Mouse (Mus musculus) embryonic facial prominence, embryonic 15.5 days (tissue): ENCODE data around the gene Vmn1r21. TPM values are rescaled to one million over a fixed set of nuclear protein-coding genes. Genes with fewer than 3 reads are reported as not detected.
A peak's percentile ranks its signal among the peaks of the same experiment; 100 is the strongest.
"Not testable (repeated sequence)": the region's sequence is repeated elsewhere in the genome, so short reads cannot be mapped to it uniquely, and the experiment has no call there.

Experiments used
- ATAC-seq: fragments of 200-750 bp; cut with Nextera tagmentation; 2 replicates; pipeline ENCODE4 v1.8.0; 2017; ENCODE audit warnings: low read depth, moderate TSS enrichment; ENCODE audit not compliant: insufficient number of reproducible peaks, low FRiP score, low TSS enrichment
- H3K27ac ChIP-seq: fragments of 300-500 bp; sonication (generic); replicated peaks from 2 replicates; pipeline ENCODE4 v1.5.1; 2015; ENCODE audit warnings: mild to moderate bottlenecking, inconsistent platforms
- H3K27me3 ChIP-seq: fragments of 300-500 bp; sonication (generic); 2 replicates; pipeline ENCODE4 v1.6.1; 2015; ENCODE audit warnings: inconsistent platforms
- H3K36me3 ChIP-seq: fragments of 300-500 bp; sonication (generic); 2 replicates; pipeline ENCODE4 v1.6.1; 2015; ENCODE audit warnings: mild to moderate bottlenecking, inconsistent platforms
- H3K4me1 ChIP-seq: fragments of 300-500 bp; sonication (generic); 2 replicates; pipeline ENCODE4 v1.6.1; 2015; ENCODE audit warnings: inconsistent platforms
- H3K4me2 ChIP-seq: fragments of 300-500 bp; sonication (generic); replicated peaks from 2 replicates; pipeline ENCODE4 v1.6.1; 2015; ENCODE audit warnings: mild to moderate bottlenecking, inconsistent platforms
- H3K4me3 ChIP-seq: fragments of 300-500 bp; sonication (generic); replicated peaks from 2 replicates; pipeline ENCODE4 v1.5.1; 2015; ENCODE audit warnings: mild to moderate bottlenecking, inconsistent platforms
- H3K9ac ChIP-seq: fragments of 300-500 bp; sonication (generic); 2 replicates; pipeline ENCODE4 v1.6.1; 2015; ENCODE audit warnings: inconsistent platforms
- H3K9me3 ChIP-seq: fragments of 300-500 bp; sonication (generic); replicated peaks from 2 replicates; pipeline ENCODE4 v1.6.1; 2016; ENCODE audit warnings: inconsistent platforms
- WGBS: fragments of 180-500 bp; shearing (Covaris S2); methylation state at CpG from one replicate; pipeline ENCODE4 v1.1.7; 2015; 5-methylcytosine and 5-hydroxymethylcytosine counted together
- polyA plus RNA-seq: library from polyadenylated mRNA; unstranded; fragments of >200 nt; fragmentation: Nextera tagmentation; extraction: Ambion mirVana; gene quantifications from 2 replicates; pipeline ENCODE4 v1.2.1, GENCODE M21; 2015

The Vmn1r21 gene
- not detected in 2 replicates for polyA plus RNA-seq

DNA sequence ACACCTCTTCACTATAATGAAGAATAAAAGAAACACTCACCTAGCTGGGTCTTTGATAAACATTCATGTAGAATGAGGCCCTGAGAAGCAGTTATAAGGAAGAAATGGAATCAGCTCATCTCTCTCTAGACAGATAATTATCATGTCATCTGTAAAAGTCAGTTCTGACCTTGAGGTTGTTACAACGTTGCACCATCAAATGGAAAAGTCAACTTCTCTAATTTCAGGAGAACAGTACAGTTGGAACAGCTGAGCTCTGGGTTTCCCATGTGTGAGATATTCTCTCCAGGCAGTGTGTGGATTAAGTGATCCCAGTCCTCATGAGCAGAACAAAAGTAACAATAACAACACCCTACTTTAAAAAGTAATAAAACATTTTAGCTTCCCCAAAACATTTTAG is at the start of gene Vmn1r21:
TSS of gene Vmn1r21 (minus strand) at position 58 of the 400 bp plus-strand sequence.
- H3K9ac ChIP-seq = no peak within 1 kb of the TSS
- no peak within 1 kb of the TSS for H3K4me2 ChIP-seq
- H3K9me3 ChIP-seq = no peaks in the 10 kb centered on the region
- no peaks in the 10 kb centered on the region for H3K36me3 ChIP-seq
- H3K27ac ChIP-seq = no peak within 1 kb of the TSS
- no peak within 1 kb of the TSS for H3K4me3 ChIP-seq
- 37% methylated on average over 1 of the region's 1 CpGs for WGBS
- no peaks in the 10 kb centered on the region for H3K4me1 ChIP-seq
- ATAC-seq = no peak
- no peaks in the 10 kb centered on the region for H3K27me3 ChIP-seq

DNA sequence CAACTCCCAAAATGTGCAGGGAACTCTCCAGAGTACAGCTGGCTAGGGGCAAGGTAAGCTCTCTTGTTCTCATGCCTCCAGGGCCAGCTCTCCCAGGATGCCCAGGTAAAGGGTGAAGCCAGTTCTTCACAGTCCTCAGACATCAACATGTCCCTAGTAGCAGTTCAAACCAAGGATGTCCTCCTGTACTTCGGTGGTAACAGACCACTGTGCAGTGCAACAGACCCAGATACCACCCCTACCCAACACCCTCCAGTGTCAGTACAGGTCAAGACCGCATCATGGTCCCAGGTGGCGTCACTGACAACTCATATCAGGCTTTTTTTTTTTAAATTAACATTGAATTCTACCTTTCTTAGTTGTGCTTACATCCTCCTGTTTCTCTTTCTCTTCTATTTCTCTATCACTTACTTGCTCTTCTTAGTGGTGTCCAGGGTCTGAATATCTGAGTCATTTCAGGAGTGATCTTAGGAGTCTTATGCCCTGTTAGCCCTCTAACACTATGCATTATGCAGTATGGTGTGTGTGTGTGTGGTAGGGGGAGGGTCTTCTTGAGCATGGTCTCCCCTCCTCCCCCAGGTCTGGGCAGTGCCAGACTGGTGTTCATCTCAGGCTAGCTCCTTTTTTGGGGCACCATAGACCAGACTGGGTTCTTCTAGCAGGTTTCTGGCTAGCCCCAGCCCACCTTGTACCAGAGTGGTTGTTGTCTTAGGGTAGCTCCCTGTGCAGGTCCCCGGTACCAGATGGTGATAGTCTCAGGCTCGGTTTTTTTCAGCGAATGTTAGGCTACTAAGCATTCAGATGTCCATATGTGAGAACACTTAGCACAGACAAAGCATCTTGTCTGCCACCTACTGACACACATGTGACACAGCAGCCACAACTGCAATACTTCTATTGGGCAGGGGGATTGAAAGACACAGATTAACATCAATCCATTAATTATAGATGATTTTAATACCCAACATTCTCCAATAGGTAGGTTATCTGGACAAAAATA is 9.2 kb upstream of the Vmn1r21 start:
- H3K9ac ChIP-seq = no peak overlapping the region
- H3K4me1 ChIP-seq = no peaks in the 10 kb centered on the region
- no peak for ATAC-seq
- H3K4me2 ChIP-seq = 0 out of 2 replicates have a peak overlapping the region, but pooled peaks have one; percentile 24
- no peaks in the 10 kb centered on the region for H3K9me3 ChIP-seq
- H3K4me3 ChIP-seq = no peak overlapping the region
- H3K27me3 ChIP-seq = no peaks in the 10 kb centered on the region
- no peaks in the 10 kb centered on the region for H3K36me3 ChIP-seq
- no peak overlapping the region for H3K27ac ChIP-seq
- WGBS = 48% methylated on average over 6 of the region's 6 CpGs

- ATAC-seq, H3K27me3 ChIP-seq, H3K4me1 ChIP-seq, H3K9me3 ChIP-seq, H3K4me2 ChIP-seq, H3K36me3 ChIP-seq, H3K4me3 ChIP-seq, H3K27ac ChIP-seq, H3K9ac ChIP-seq: not testable (repeated sequence)
- WGBS = 87% methylated on average over 5 of the region's 5 CpGs
These were observed 1.0 kb upstream of the Vmn1r21 start for GRCm38 (mm10) chr6:57851177-57851576.

GRCm38 (mm10) chr6:57839693-57840408 is 10.3 kb downstream of the Vmn1r21 start:
- WGBS = 69% methylated on average over 2 of the region's 2 CpGs
- ATAC-seq = no peak
- H3K4me1 ChIP-seq = no peaks in the 10 kb centered on the region

DNA sequence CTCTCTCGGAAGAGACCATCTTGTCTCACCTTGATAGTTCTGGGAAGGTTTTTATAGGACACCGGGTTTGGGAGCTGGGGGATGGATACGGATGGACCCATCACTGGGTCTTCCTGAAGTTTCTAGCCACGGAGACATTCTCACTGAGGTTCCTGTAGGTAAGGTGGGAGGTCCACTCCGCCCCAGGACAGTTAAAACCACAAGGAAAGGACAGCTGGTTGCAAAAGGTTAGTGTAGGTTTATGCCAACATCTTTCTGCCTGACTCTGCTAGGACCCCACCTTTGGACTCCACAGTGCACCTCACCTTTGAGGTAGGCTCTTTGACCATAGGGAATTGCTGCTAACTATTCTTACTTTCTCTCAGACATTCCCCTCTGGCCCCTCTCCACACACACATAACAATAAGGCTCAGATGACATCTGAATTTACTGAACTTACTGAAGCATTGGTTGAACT is 24.9 kb downstream of the Vmn1r21 start:
- no peaks in the 10 kb centered on the region for H3K9me3 ChIP-seq
- no peaks in the 10 kb centered on the region for H3K27me3 ChIP-seq
- peak overlapping the region; percentile 53 for H3K4me2 ChIP-seq
- H3K9ac ChIP-seq = peak overlapping the region; percentile 93
- peak overlapping the region; percentile 90 for H3K4me3 ChIP-seq
- H3K4me1 ChIP-seq = peaks cover 11% of the 10 kb centered on the region
- no peaks in the 10 kb centered on the region for H3K36me3 ChIP-seq
- 2% methylated on average over 5 of the region's 5 CpGs for WGBS
- H3K27ac ChIP-seq = peak overlapping the region; percentile 91; the same call in 1 of the 2 replicates
- ATAC-seq = no peak

More at GRCm38 (mm10) chr6:57839693-57840408, 10.3 kb downstream of the Vmn1r21 start:
- no peak overlapping the region for H3K4me3 ChIP-seq
- no peak overlapping the region for H3K9ac ChIP-seq
- no peak overlapping the region for H3K4me2 ChIP-seq
- H3K27ac ChIP-seq = no peak overlapping the region
- no peaks in the 10 kb centered on the region for H3K9me3 ChIP-seq
- H3K36me3 ChIP-seq = no peaks in the 10 kb centered on the region
- H3K27me3 ChIP-seq = no peaks in the 10 kb centered on the region

DNA sequence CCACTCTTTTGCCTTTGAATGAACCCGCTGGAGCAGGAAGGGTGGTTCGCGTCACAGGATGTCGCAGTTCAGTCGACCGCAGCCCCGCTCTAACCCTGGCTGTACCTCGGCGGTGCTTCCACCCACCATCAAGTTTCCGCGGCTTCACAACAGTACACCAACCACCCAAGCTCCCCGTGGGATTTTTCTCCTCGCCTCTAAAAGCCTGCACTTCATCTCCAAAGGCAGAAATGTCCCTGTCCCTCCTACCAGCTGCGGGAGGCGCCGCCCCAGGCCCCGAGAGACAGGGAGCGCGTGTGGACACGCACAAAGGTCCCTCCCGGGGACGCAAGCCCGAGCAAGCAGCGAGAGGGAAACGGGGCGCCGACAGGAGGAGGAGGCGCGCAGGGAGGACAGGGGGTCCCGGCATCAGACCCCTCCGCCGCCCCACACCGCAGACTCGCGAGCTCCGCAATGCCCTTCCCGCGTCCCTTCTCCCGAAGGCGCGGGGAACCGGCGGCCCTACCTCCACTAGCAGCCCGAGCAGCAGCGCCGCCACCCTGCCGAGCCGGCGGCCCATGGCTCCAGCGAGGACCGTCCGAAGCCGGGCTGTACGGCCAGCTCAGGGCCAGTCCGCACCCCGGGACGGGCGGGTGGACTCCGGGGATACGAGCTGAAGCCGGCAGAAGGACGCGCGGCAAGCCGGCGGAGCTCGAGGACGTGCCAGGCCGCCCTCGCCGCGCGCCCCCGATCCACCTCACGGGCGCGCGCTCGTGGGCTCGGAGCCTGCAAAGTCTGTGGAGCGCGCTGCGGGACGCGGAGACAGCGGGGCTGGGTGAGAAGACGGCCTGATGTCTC is 25.5 kb downstream of the Vmn1r21 start, which contains the start of gene Vopp1:
TSS of gene Vopp1 (minus strand) at position 738 of the 837 bp plus-strand sequence.
- Histone ChIP-seq H3K4me3 (peak within 1 kb of the TSS; percentile 90), H3K27ac (peak within 1 kb of the TSS; percentile 91), H3K27me3 (no peaks in the 10 kb centered on the region), H3K36me3 (no peaks in the 10 kb centered on the region), H3K9me3 (no peaks in the 10 kb centered on the region), H3K4me1 (peaks cover 11% of the 10 kb centered on the region), H3K4me2 (peak within 1 kb of the TSS; percentile 53), H3K9ac (peak within 1 kb of the TSS; percentile 93)
- peak; percentile 87 for ATAC-seq
- under 1% methylated on average over 85 of the region's 87 CpGs for WGBS

DNA sequence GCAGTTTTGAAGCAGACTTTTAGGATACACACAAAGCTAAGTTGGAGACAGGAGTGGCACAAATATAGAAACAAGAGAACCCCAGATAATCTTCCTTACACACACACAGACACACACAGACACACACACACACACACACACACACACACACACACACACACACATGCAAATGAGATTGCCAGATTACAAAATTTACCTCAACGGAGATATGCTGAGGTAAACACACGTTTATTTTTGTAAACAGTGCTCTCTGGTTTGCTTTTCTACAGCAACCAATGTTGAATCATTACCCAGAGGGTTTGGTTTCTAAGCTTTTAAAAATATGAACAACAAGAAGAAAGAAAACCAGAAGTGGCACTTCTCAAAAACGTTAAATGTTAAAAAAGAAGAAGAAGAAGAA is 26.7 kb downstream of the Vmn1r21 start:
- no peak for ATAC-seq
- 17% methylated on average over 3 of the region's 3 CpGs for WGBS

DNA sequence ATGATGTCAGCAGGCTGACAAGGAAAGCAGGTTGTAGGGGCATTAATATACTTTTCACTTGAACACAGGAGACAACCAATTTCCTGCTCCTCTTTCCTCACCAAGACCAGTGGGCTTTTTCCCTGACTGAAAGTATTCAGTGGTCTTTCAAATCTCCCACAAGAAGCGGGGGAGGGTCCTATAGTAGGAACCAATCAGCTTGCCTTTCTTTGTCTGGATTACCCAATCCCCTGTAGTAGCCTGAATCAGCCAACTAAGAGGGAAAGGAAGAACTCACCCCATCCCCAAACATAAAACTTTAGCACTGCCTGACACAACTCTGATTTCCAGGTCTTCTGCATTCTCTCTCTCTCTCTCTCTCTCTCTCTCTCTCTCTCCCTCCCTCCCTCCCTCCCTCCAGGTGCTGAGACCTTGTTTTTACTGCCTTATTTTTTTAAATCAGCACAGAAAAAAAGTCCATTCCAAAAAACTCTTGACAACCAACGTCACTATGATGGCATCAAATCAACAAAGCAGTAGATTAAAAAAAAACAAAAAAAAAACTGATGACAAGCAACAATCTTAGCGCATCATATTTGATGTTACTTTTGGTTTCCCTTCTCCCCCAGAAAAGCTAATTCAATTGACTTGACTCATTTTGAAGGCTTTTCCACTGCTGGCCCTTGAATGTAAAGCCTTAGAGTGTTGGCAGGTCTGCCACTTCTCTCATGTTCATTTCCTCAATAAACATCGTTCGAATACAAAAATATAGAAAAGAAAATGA is 27.3 kb downstream of the Vmn1r21 start:
- Histone ChIP-seq H3K27ac (no peak overlapping the region), H3K4me3 (no peak overlapping the region), H3K36me3 (no peaks in the 10 kb centered on the region), H3K4me2 (peak overlapping the region; percentile 27; the same call in 1 of the 2 replicates), H3K27me3 (no peaks in the 10 kb centered on the region), H3K4me1 (peaks cover 11% of the 10 kb centered on the region), H3K9me3 (no peaks in the 10 kb centered on the region), H3K9ac (no peak overlapping the region)
- WGBS = 51% methylated on average over 5 of the region's 5 CpGs
- ATAC-seq = no peak

More for the DNA sequence above, 26.7 kb downstream of the Vmn1r21 start:
- no peak overlapping the region for H3K9ac ChIP-seq
- H3K36me3 ChIP-seq = no peaks in the 10 kb centered on the region
- peaks cover 11% of the 10 kb centered on the region for H3K4me1 ChIP-seq
- no peaks in the 10 kb centered on the region for H3K9me3 ChIP-seq
- 0 out of 2 replicates have a peak overlapping the region, but pooled peaks have one; percentile 7 for H3K4me3 ChIP-seq
- peak overlapping the region; percentile 27; the same call in 1 of the 2 replicates for H3K4me2 ChIP-seq
- no peak overlapping the region for H3K27ac ChIP-seq
- no peaks in the 10 kb centered on the region for H3K27me3 ChIP-seq

DNA sequence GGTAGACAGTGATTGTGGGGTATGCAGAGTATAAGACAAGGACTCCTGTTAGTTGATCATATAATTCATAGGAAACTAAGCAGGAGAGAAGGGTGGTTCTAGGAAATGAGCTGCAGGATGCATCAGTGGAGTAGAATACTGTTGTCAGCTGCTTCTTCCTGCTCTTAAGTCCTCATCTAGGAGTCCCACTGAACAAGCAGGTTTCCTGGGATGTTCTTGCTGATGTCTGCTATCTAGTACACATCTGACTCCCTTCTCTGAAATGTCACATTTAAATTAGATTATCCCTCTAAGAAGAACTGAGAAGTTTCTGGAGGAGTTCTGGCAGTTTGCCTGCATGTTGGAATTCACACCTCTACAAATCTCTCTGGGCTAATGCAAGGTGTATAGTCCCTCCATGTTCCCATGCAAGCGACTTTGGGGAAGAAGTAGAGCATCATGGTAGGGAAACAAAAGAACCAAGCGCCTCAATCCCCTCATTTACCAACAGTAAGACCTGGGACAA is 35.7 kb downstream of the Vmn1r21 start:
- no peaks in the 10 kb centered on the region for H3K9me3 ChIP-seq
- H3K9ac ChIP-seq = no peak overlapping the region
- H3K27me3 ChIP-seq = no peaks in the 10 kb centered on the region
- no peak overlapping the region for H3K4me2 ChIP-seq
- no peaks in the 10 kb centered on the region for H3K36me3 ChIP-seq
- H3K27ac ChIP-seq = no peak overlapping the region
- peaks cover 7% of the 10 kb centered on the region; the same call in 1 of the 2 replicates for H3K4me1 ChIP-seq
- H3K4me3 ChIP-seq = no peak overlapping the region
- no peak for ATAC-seq
- 86% methylated on average over 2 of the region's 2 CpGs for WGBS
